Mouse (Mus musculus) kidney, embryonic 16.5 days (tissue): Measurements from ENCODE around the gene Gsc2. TPM values are rescaled to one million over a fixed set of nuclear protein-coding genes. Genes with fewer than 3 reads are reported as not detected.
"Not testable (repeated sequence)": the region's sequence is repeated elsewhere in the genome, so short reads cannot be mapped to it uniquely, and the experiment has no call there.

Source experiments
- ATAC-seq: fragments of 200-750 bp; cut with Nextera tagmentation; 2 replicates; pipeline ENCODE4 v1.8.0; 2017; ENCODE audit warnings: moderate TSS enrichment; ENCODE audit not compliant: low FRiP score, low TSS enrichment
- H3K27ac ChIP-seq: fragments of 300-500 bp; sonication (generic); 2 replicates; pipeline ENCODE4 v1.5.1; 2014; ENCODE audit warnings: low read length
- H3K27me3 ChIP-seq: fragments of 300-500 bp; sonication (generic); 2 replicates; pipeline ENCODE4 v1.6.1; 2014; ENCODE audit warnings: low read length, control low read depth, mixed read lengths; ENCODE audit not compliant: insufficient read depth
- H3K36me3 ChIP-seq: fragments of 300-500 bp; sonication (generic); 2 replicates; pipeline ENCODE4 v1.6.1; 2014; ENCODE audit warnings: low read length, control low read depth, mixed read lengths; ENCODE audit not compliant: insufficient read depth
- H3K4me1 ChIP-seq: fragments of 300-500 bp; sonication (generic); 2 replicates; pipeline ENCODE4 v1.6.1; 2014; ENCODE audit warnings: low read length, control low read depth, mixed read lengths; ENCODE audit not compliant: insufficient read depth
- H3K4me2 ChIP-seq: fragments of 300-500 bp; sonication (generic); replicated peaks from 2 replicates; pipeline ENCODE4 v1.6.1; 2014; ENCODE audit warnings: low read depth, low read length
- H3K4me3 ChIP-seq: fragments of 300-500 bp; sonication (generic); 2 replicates; pipeline ENCODE4 v1.5.1; 2014; ENCODE audit warnings: mild to moderate bottlenecking, low read length
- H3K9ac ChIP-seq: fragments of 300-500 bp; sonication (generic); replicated peaks from 2 replicates; pipeline ENCODE4 v1.6.1; 2014; ENCODE audit warnings: low read length
- H3K9me3 ChIP-seq: fragments of 300-500 bp; sonication (generic); 2 replicates; pipeline ENCODE4 v1.6.1; 2016; ENCODE audit warnings: low read length, control low read depth
- WGBS: fragments of 180-500 bp; shearing (Covaris S2); extraction: QIAGEN DNeasy Blood & Tissue Kit; methylation state at CpG from one replicate; pipeline ENCODE4 v1.1.7; 2014; 5-methylcytosine and 5-hydroxymethylcytosine counted together
- polyA plus RNA-seq: library from polyadenylated mRNA; unstranded; fragments of >200 nt; fragmentation: Nextera tagmentation; extraction: Ambion mirVana; gene quantifications from 2 replicates; pipeline ENCODE4 v1.2.1, GENCODE M21; 2015

Gene Gsc2
- not detected in 2 replicates for polyA plus RNA-seq

DNA sequence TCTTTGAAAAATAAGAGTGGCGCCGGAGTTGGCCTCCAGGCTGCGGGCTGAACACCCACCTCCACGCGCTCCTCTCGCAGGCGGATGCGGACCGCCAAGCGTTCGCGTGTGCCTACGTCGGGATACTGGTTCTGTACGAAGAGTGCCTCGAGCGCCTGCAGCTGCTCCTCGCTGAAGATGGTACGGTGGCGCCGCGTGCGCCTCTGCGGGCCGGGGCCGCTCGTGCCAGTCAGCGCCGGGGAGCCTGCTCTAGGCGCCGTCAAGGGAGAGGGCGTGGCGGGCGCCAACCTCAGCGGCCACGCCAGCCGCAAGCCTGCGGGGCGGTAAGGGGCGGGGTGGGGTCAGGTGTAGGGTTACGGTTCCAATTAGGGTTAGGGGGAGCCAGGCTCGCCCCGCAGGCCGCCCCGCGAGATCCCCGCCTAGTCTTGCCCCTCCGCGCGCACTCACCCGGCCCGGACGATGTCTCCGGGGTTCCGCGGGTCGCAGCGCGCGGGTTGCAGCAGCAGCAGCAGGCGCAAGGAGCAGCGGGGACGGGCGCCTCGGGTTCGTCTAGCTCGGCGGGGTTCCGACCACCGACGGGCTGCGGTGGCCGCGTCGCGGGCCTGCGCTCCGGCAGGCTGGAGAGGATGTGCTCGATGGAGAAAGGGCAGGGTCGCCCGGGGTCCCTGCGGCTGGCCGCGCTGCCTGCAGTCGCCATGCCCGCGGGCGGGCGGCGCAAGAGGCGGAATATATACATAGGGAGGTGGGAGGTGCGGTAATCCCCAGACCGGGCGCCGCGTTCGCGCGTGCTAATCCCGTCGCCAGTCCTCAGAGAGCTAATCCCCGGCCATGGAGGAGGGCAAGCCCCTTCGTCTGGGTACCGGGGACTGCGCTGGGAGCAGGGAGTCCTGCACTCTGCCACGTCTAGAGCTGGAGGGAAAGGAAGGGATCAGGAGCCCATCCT lies at the start of gene Gsc2:
Gsc2 (minus strand) TSS at position 753 of the 943 bp plus-strand sequence.
- WGBS = under 1% methylated on average over 99 of the region's 106 CpGs
- Histone ChIP-seq H3K4me2 (peak within 1 kb of the TSS; percentile 74), H3K4me3 (peak within 1 kb of the TSS; percentile 45), H3K4me1 (peaks cover 21% of the 10 kb centered on the region), H3K27ac (no peak within 1 kb of the TSS), H3K9ac (peak within 1 kb of the TSS; percentile 40), H3K36me3 (no peaks in the 10 kb centered on the region), H3K27me3 (peaks cover 65% of the 10 kb centered on the region), H3K9me3 (no peaks in the 10 kb centered on the region)
- peak; percentile 11; the same call in 1 of the 2 replicates for ATAC-seq

DNA sequence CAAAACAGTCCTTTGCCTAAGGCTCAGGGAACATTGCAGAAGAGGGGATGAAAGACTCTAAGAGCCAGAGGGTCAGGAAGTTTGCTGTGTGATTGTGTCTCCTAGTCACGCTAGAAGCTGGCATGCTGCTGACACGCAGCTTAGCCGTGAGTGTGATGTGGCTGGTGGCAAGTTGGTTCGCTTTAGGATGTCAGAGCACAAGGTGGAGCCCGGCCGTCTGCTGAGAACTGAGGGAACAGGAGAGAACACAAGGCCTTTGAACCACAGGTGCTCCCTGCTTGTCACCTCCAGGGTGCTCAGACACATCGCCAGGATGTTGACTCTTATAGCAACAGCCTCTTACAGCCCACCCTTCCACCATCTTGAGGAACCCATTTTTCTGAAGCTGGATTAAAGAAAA lies 47.2 kb upstream of the Gsc2 start:
- WGBS = 84% methylated on average over 7 of the region's 7 CpGs

DNA sequence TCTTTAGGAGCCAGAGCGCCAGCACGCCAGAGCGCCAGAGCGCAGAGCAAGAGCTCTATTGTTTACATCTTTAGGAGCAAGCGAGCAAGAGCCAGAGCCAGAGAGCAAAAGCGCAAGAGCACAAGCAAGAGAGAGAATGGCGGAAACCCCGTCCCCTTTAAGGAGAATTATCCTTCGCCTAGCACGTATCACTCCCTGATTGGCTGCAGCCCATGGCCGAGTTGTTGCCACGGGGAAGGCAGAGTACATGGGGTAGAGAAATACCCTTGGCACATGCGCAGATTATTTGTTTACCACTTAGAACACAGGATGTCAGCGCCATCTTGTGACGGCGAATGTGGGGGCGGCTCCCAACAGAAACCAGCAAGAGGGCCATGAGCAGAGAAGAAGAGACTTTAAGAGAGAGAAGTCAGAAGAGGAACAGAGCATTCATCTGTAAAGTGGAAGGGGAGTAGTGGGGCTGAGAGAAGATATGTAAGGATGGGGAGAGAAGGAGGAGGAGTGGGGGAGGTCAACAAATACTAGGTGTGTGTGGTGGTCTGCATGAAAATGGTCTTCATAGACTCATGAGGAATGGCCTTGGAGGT lies 41.3 kb upstream of the Gsc2 start:
- H3K4me1 ChIP-seq, H3K9ac ChIP-seq, H3K27ac ChIP-seq, H3K27me3 ChIP-seq, H3K9me3 ChIP-seq, ATAC-seq, H3K4me3 ChIP-seq, H3K4me2 ChIP-seq, H3K36me3 ChIP-seq: not testable (repeated sequence)
- WGBS = 97% methylated on average over 16 of the region's 17 CpGs

More for the DNA sequence above, 47.2 kb upstream of the Gsc2 start:
- Histone ChIP-seq H3K27ac (no peak overlapping the region), H3K4me2 (no peak overlapping the region), H3K9me3 (no peaks in the 10 kb centered on the region), H3K4me1 (no peaks in the 10 kb centered on the region), H3K4me3 (no peak overlapping the region), H3K27me3 (no peaks in the 10 kb centered on the region), H3K36me3 (no peaks in the 10 kb centered on the region), H3K9ac (no peak overlapping the region)
- ATAC-seq = no peak

DNA sequence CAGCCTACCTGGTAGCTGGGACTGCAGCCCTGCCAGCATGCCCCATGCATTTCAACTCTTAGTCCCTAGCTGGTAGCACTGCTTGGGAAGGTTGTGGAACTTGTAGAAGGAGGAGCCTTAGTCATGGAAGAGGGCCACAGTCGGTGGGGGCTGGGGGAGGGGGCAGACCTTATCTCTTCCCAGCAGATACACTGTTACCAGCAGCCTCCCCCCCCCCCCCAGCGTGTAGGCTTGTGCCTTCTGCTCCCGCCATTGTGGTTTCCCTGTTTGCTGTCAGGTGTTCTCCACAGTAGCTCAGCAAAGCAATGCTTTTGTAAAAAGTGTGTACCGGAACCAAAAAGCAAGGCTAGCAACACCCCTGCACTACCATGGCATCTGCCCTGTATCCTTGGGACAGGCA lies 36.8 kb upstream of the Gsc2 start:
- Histone ChIP-seq H3K9ac (no peak overlapping the region), H3K4me2 (no peak overlapping the region), H3K27me3 (no peaks in the 10 kb centered on the region), H3K36me3 (no peaks in the 10 kb centered on the region), H3K4me3 (no peak overlapping the region), H3K9me3 (no peaks in the 10 kb centered on the region), H3K27ac (no peak overlapping the region), H3K4me1 (no peaks in the 10 kb centered on the region)
- WGBS = 94% methylated on average over 3 of the region's 4 CpGs
- ATAC-seq = no peak

DNA sequence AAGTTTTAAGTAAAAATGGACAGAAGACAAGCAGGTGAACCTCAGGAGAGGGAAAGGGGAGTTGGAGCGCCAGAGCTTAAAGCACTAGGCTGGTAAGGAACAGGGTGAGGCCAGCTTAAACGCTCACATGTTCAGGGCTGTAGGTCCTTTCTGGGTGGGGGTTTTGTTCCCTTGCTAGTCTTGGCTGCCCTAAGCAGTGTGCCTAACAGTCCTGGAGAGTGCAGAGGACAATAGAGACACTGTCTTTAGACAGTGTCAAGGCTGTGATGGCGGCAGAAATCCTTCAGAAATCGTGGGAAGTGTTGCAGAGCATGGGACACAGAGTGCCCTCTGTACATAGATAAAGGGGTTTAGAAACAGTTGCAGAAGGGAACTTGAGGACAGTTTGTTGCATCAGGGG lies 35.2 kb upstream of the Gsc2 start:
- no peak overlapping the region for H3K4me3 ChIP-seq
- H3K4me1 ChIP-seq = no peaks in the 10 kb centered on the region
- no peaks in the 10 kb centered on the region for H3K36me3 ChIP-seq
- H3K27me3 ChIP-seq = no peaks in the 10 kb centered on the region
- 67% methylated on average over 4 of the region's 4 CpGs for WGBS
- no peak overlapping the region for H3K27ac ChIP-seq
- ATAC-seq = no peak
- H3K4me2 ChIP-seq = no peak overlapping the region
- H3K9ac ChIP-seq = no peak overlapping the region
- no peaks in the 10 kb centered on the region for H3K9me3 ChIP-seq

DNA sequence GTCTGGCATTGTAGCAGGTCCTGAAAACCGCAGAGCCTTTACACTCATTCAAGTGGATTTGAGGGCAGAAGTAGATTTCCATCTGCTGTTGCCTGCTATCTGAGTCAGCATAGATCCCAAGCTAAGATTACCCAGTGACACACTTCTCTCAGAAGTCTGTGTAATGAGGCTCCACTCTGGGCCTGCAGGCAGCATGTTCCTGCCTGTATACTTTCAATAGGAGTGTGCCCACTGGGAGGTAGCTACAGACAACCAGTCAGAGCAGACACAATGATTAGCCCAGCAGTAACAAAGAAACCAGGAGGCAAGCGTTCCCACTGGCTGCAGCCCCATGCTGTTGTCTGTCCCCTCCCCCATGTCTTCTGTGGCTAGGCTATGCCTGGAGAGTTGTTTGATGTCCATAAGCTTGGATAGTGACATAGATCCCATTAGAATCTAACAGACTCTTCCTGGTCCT lies 34.6 kb upstream of the Gsc2 start:
- ATAC-seq = no peak
- H3K4me3 ChIP-seq = no peak overlapping the region
- H3K4me1 ChIP-seq = no peaks in the 10 kb centered on the region
- no peaks in the 10 kb centered on the region for H3K9me3 ChIP-seq
- no peak overlapping the region for H3K27ac ChIP-seq
- no peak overlapping the region for H3K9ac ChIP-seq
- no peaks in the 10 kb centered on the region for H3K27me3 ChIP-seq
- H3K4me2 ChIP-seq = no peak overlapping the region
- WGBS = 32% methylated on average over 2 of the region's 2 CpGs
- no peaks in the 10 kb centered on the region for H3K36me3 ChIP-seq

DNA sequence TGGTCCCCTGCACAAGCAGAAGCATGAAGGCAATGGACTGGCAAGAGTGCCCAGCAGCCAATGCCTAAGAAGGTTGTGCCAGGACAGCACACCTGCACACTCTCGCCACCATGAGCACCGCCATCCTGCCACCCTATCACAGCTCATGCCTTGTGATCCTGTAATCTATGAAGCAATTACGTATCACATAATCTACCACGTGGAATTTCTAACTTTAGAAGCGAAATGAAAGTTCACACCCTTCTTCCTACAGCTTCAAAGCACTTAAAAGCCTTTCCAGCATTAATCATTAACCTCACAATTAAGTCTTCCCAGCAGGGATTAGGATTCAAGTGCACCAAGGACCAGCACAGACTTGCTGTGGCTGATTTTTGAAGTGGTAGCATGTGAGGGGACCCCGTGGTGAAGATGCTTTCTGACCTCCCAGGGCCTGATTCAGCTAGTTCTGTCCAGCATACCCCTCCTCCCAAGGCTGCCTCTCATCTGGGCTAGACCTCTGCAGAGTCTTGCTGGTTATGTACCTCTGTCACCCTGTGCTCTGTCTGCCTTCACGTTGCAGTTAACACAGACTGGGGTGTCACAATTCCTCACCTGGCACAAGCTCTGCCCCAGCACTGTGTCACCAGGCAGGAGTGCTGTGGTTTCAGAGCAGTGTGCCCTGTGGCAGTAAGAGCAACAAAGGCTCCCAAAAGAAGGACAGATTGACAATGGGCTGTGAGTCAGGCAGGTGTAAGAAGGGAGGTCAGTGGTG lies 30.4 kb upstream of the Gsc2 start:
- H3K9ac ChIP-seq = no peak overlapping the region
- H3K27ac ChIP-seq = peak overlapping the region; percentile 79
- no peaks in the 10 kb centered on the region for H3K27me3 ChIP-seq
- ATAC-seq = peak; percentile 86
- peak overlapping the region; percentile 26 for H3K4me2 ChIP-seq
- H3K9me3 ChIP-seq = no peaks in the 10 kb centered on the region
- no peak overlapping the region for H3K4me3 ChIP-seq
- no peaks in the 10 kb centered on the region for H3K4me1 ChIP-seq
- no peaks in the 10 kb centered on the region for H3K36me3 ChIP-seq
- 43% methylated on average over 7 of the region's 7 CpGs for WGBS

DNA sequence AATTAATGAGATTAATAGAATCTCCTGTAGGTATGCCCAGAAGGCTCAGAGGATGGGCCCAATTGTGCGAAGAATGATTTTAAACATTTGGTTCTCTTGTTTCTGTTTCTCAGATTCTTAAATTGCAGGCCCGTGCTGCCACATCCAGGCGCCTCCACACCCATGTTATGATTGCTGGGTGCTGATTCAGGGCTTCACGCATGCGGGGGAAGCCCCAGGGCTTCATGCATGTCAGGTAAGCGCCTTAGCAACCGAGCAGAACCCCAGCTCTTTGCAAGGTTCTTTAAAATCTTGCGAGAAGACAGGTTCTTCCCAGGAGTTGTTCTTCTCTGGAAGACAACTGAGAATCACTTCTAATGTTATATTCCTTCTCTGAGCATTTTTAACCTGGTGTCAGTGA lies 28.6 kb upstream of the Gsc2 start:
- H3K27me3 ChIP-seq = no peaks in the 10 kb centered on the region
- no peak overlapping the region for H3K27ac ChIP-seq
- no peaks in the 10 kb centered on the region for H3K4me1 ChIP-seq
- H3K4me3 ChIP-seq = no peak overlapping the region
- no peak overlapping the region for H3K4me2 ChIP-seq
- no peaks in the 10 kb centered on the region for H3K36me3 ChIP-seq
- no peak overlapping the region for H3K9ac ChIP-seq
- 60% methylated on average over 8 of the region's 8 CpGs for WGBS
- no peaks in the 10 kb centered on the region for H3K9me3 ChIP-seq
- ATAC-seq = no peak

DNA sequence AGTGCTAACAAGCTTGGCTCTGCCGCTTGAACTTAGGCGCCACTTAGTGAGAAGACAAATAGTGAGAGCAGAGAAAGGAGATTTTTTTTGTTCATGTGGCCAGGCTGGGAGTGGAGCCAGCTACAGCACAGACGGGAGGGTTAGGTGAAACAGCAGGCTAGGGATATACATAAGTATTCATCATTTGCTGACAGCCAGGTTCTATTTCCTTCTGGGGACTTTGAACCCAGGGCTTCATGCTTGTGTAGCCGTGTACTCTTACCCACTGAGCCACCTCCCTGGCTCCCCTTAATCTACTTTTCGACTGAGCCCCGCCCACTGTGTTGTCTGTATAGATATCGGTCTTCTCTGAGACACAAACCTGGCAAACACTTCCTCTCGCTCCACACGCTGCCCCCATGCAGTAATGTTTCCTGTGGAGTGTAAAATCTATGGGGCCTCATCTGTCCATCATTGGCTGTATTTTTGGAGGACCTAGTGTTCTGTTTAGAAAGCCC lies 24.4 kb upstream of the Gsc2 start:
- Histone ChIP-seq H3K9ac (no peak overlapping the region), H3K27me3 (0 out of 2 replicates have a peak, but pooled peaks cover 4% of the 10 kb centered on the region), H3K4me3 (no peak overlapping the region), H3K4me2 (no peak overlapping the region), H3K27ac (no peak overlapping the region), H3K4me1 (no peaks in the 10 kb centered on the region), H3K36me3 (no peaks in the 10 kb centered on the region), H3K9me3 (no peaks in the 10 kb centered on the region)
- 57% methylated on average over 9 of the region's 9 CpGs for WGBS
- no peak for ATAC-seq
